Mouse (Mus musculus): ENCODE data around the gene Pbld2. TPM values are rescaled to one million over a fixed set of nuclear protein-coding genes. Genes with fewer than 3 reads are reported as not detected.

The Pbld2 gene
- total and polyA plus RNA-seq, 3 experiments = 0.15 TPM; not detected in 1

DNA sequence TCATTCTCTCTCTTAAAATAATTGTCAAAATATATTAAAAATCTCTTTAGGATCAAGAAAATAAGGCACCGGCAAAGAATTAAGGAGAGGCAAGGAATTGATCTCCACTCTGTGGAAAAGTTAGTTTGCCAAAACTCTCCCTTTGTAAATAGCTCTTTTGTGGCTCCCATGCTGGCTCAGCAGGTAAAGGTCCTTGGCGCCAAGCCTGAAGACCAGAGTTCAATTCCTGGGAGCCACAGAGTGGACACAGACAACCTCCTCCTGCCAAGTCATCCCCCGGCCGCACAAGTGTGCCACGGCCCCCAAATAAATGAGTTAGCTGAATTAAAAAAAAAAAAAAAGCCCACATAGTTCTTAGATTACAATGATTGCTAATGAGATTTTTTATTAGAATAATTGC is 38.6 kb downstream of the Pbld2 start:
- TF ChIP-seq TCF12 (IDR thresholded peaks at IDR 0.05; ENCODE audit: low read depth, low read length) = no peak
- TF ChIP-seq UBTF (IDR thresholded peaks at IDR 0.05; ENCODE audit: borderline replicate concordance, insufficient read depth, low read depth, low read length) = no peak
- TF ChIP-seq HCFC1 (IDR thresholded peaks at IDR 0.05; ENCODE audit: low read depth, low read length) = no peak
- no peak for TF ChIP-seq POLR2A (IDR thresholded peaks at IDR 0.05; ENCODE audit: control insufficient read depth in 1 of 2, insufficient read depth in 1 of 2, low read depth in 1 of 2, low read length in 2 of 2, poor library complexity in 1 of 2)
- TF ChIP-seq ZMIZ1 (IDR thresholded peaks at IDR 0.05; ENCODE audit: low read depth, low read length) = no peak
- no peak for TF ChIP-seq CHD2 (IDR thresholded peaks at IDR 0.05; ENCODE audit: low read length)
- no peak for TF ChIP-seq KAT2A (conservative IDR thresholded peaks at IDR 0.05; ENCODE audit: low read depth, low read length)
- TF ChIP-seq MXI1 (IDR thresholded peaks at IDR 0.05; ENCODE audit: low read depth, low read length) = no peak
- TF ChIP-seq USF1 (IDR thresholded peaks at IDR 0.05; ENCODE audit: low read depth, low read length) = no peak
- no peak for TF ChIP-seq MAX (IDR thresholded peaks at IDR 0.05; ENCODE audit: low read length)
- no peak for TF ChIP-seq E2F4 (IDR thresholded peaks at IDR 0.05; ENCODE audit: borderline replicate concordance, low read depth, low read length)
- no peak for TF ChIP-seq NELFE (IDR thresholded peaks at IDR 0.05; ENCODE audit: low read depth, low read length)
- no peaks in the 10 kb centered on the region for H3K9me3 ChIP-seq (replicated peaks; ENCODE audit: insufficient read depth, low read length)

DNA sequence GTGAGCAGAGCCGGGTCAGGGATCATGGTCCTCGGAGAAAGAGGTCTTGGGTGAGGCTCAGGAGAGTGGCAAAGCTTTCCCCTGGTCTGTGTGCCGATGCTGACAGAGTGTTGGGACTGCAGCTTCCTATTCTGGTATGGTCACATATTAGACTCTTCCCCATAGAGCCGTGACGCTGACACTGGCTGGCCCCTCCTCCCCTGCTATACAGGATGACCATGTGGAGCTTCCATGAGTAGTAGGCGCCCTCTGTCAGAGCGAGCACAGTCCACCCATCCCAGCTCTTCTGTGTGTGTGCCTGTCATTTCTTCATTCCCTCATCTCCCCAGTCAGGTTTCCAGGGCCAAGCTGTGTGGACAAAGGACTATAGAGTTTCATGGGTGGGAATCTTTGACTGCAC is 39.2 kb downstream of the Pbld2 start:
- Histone ChIP-seq H3K4me3 (ENCODE audit: control insufficient read depth in 1 of 2, insufficient read depth in 1 of 2, low read depth in 2 of 2, low read length in 2 of 2) (no peak overlapping the region), H3K79me2 (ENCODE audit: control insufficient read depth, insufficient read depth, low read length, poor library complexity) (no peaks in the 10 kb centered on the region), H3K9ac (ENCODE audit: control insufficient read depth, low read depth, low read length, poor library complexity, severe bottlenecking) (no peak overlapping the region), H3K4me1 (ENCODE audit: control insufficient read depth in 1 of 2, insufficient read depth in 2 of 2, low read length in 2 of 2) (no peaks in the 10 kb centered on the region; a peak in 1 of 4 replicates), H3K27me3 (ENCODE audit: control insufficient read depth in 1 of 2, insufficient read depth in 2 of 2, low read length in 2 of 2) (no peaks in the 10 kb centered on the region; a peak in 1 of 4 replicates), H3K9me3 (replicated peaks; ENCODE audit: insufficient read depth, low read length) (no peaks in the 10 kb centered on the region), H3K27ac (ENCODE audit: control insufficient read depth, low read depth, low read length) (no peak overlapping the region), H3K36me3 (ENCODE audit: control insufficient read depth in 1 of 2, insufficient read depth in 2 of 2, low read length in 2 of 2) (no peaks in the 10 kb centered on the region)
- DNase-seq (ENCODE audit: low read depth, low spot score) = no peak
- TF ChIP-seq MYC (IDR thresholded peaks at IDR 0.05; ENCODE audit: low read depth, low read length) (no peak), TAL1 (IDR thresholded peaks at IDR 0.05; ENCODE audit: low read length) (no peak), POLR2AphosphoS5 (IDR thresholded peaks at IDR 0.05; ENCODE audit: borderline replicate concordance, low read depth, low read length) (no peak), SIN3A (IDR thresholded peaks at IDR 0.05; ENCODE audit: low read length) (no peak), JUND (IDR thresholded peaks at IDR 0.05; ENCODE audit: low read depth, low read length) (no peak), MAZ (IDR thresholded peaks at IDR 0.05; ENCODE audit: low read depth, low read length) (no peak), E2F4 (IDR thresholded peaks at IDR 0.05; ENCODE audit: borderline replicate concordance, low read depth, low read length) (no peak), RCOR1 (IDR thresholded peaks at IDR 0.05; ENCODE audit: low read depth, low read length) (no peak), POLR2AphosphoS2 (IDR thresholded peaks at IDR 0.05; ENCODE audit: low read length) (no peak), BHLHE40 (IDR thresholded peaks at IDR 0.05; ENCODE audit: borderline replicate concordance, low read depth, low read length) (no peak), POLR2A (IDR thresholded peaks at IDR 0.05; ENCODE audit: control insufficient read depth in 1 of 2, insufficient read depth in 1 of 2, low read depth in 1 of 2, low read length in 2 of 2, poor library complexity in 1 of 2) (no peak), TCF12 (IDR thresholded peaks at IDR 0.05; ENCODE audit: low read depth, low read length) (no peak), GABPA (IDR thresholded peaks at IDR 0.05; ENCODE audit: low read depth, low read length) (no peak), HCFC1 (IDR thresholded peaks at IDR 0.05; ENCODE audit: low read depth, low read length) (no peak), KAT2A (conservative IDR thresholded peaks at IDR 0.05; ENCODE audit: low read depth, low read length) (no peak), USF2 (IDR thresholded peaks at IDR 0.05; ENCODE audit: borderline replicate concordance in 1 of 2, insufficient read depth in 1 of 2, low read depth in 1 of 2, low read length in 2 of 2) (no peak), NELFE (IDR thresholded peaks at IDR 0.05; ENCODE audit: low read depth, low read length) (no peak), MEF2A (IDR thresholded peaks at IDR 0.05; ENCODE audit: extremely low read depth, insufficient replicate concordance, low read depth, low read length, poor library complexity, severe bottlenecking) (no peak)

More for the DNA sequence above, 38.6 kb downstream of the Pbld2 start:
- Histone ChIP-seq H3K79me2 (ENCODE audit: control insufficient read depth, insufficient read depth, low read length, poor library complexity) (no peaks in the 10 kb centered on the region), H3K27ac (ENCODE audit: control insufficient read depth, low read depth, low read length) (no peak overlapping the region), H3K4me1 (ENCODE audit: control insufficient read depth in 1 of 2, insufficient read depth in 2 of 2, low read length in 2 of 2) (no peaks in the 10 kb centered on the region; a peak in 1 of 4 replicates), H3K9ac (ENCODE audit: control insufficient read depth, low read depth, low read length, poor library complexity, severe bottlenecking) (no peak overlapping the region), H3K4me3 (ENCODE audit: control insufficient read depth in 1 of 2, insufficient read depth in 1 of 2, low read depth in 2 of 2, low read length in 2 of 2) (no peak overlapping the region), H3K36me3 (ENCODE audit: control insufficient read depth in 1 of 2, insufficient read depth in 2 of 2, low read length in 2 of 2) (no peaks in the 10 kb centered on the region), H3K27me3 (ENCODE audit: control insufficient read depth in 1 of 2, insufficient read depth in 2 of 2, low read length in 2 of 2) (no peaks in the 10 kb centered on the region; a peak in 1 of 4 replicates)
- no peak for DNase-seq (ENCODE audit: low read depth, low spot score)

Measured in MEL (cell line).